Mouse (Mus musculus): ENCODE results near the gene Wscd1.

GRCm38 (mm10) chr11:71769744-71770143 is 20.0 kb downstream of the Wscd1 start:
- TF ChIP-seq CTCF (IDR thresholded peaks at IDR 0.05; ENCODE audit: low read depth) = no peak
- no peak for TF ChIP-seq EP300 (IDR thresholded peaks at IDR 0.05; ENCODE audit: low read depth)
